Mouse (Mus musculus) erythroblast, embryonic 14.5 days (primary cell): ENCODE data around the gene B3gat3.

Source experiments
- GATA1 ChIP-seq: IDR thresholded peaks from 2 replicates; pipeline ENCODE4 v1.6.1; 2012; ENCODE audit warnings: low read length, inconsistent platforms, mixed read lengths
- TAL1 ChIP-seq: IDR thresholded peaks from 3 replicates; pipeline ENCODE4 v1.6.1; 2012; ENCODE audit warnings: low read length, inconsistent platforms, mixed read lengths

DNA sequence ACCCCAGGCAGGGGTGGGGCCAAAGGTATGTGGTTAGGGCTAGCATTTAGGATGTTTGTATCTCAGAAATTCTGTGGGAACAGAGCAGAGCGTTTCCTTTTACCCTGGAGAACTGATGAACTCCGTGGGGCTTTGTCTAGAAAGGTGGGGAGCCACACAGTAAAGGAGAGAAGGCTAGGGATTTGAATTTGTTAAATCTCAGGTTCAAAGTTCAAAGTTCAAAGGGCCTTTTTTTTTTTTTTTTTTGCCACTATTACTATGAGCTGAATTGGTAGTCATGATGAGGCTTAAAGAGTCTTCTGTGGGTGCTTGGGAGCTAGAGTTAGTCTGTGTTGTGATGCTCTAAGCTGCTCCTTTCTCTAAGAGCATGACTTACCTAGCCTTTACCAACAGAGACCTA lies 16.6 kb downstream of the B3gat3 start:
- no peak for TF ChIP-seq GATA1
- TF ChIP-seq TAL1 = no peak
